Mouse (Mus musculus) macrophage (primary cell): Measurements from ENCODE around the gene Lce1l. TPM values are rescaled to one million over a fixed set of nuclear protein-coding genes. Genes with fewer than 3 reads are reported as not detected.
"Not testable (repeated sequence)": the region's sequence is repeated elsewhere in the genome, so short reads cannot be mapped to it uniquely, and the experiment has no call there.

Experiments used
- H3K27ac ChIP-seq: fragments of 350-480 bp; formaldehyde crosslinking; 2 replicates; pipeline ENCODE4 v1.9.0; 2021
- H3K36me3 ChIP-seq: fragments of 350-480 bp; formaldehyde crosslinking; 2 replicates; pipeline ENCODE4 v1.9.0; 2021; ENCODE audit errors: inconsistent target
- H3K4me3 ChIP-seq: fragments of 350-480 bp; formaldehyde crosslinking; 2 replicates; pipeline ENCODE4 v1.9.0; 2021; ENCODE audit errors: inconsistent target
- H3K79me2 ChIP-seq: fragments of 350-480 bp; formaldehyde crosslinking; 2 replicates; pipeline ENCODE4 v1.9.0; 2021; ENCODE audit errors: inconsistent target
- WGBS: methylation state at CpG from one replicate; pipeline ENCODE4 v1.1.7; 2026; ENCODE audit warnings: inconsistent platforms; ENCODE audit not compliant: missing documents; 5-methylcytosine and 5-hydroxymethylcytosine counted together
- polyA plus RNA-seq: library from polyadenylated mRNA; stranded (reverse); fragments of 250-400 nt; gene quantifications from 3 replicates; pipeline ENCODE4 v1.2.4, GENCODE M21; 2018; ENCODE audit warnings: inconsistent platforms
- total RNA-seq, 78 experiments: library from RNA; depleted of rRNA; stranded (reverse); fragments of 250-400 nt; gene quantifications; 1 replicate in 9 of 78; 2 replicates in 24 of 78; 3 replicates in 43 of 78; 4 replicates in 2 of 78; pipeline ENCODE4 v1.2.4; 2018; ENCODE audit warnings: inconsistent platforms in 56 of 78

The Lce1l gene
- not detected for total RNA-seq (2018; cell fraction: chromatin; rRNA removed)
- not detected for total RNA-seq (2018; cell fraction: cytosol; rRNA removed)
- total RNA-seq (2018; cell fraction: nucleus; rRNA removed) = not detected
- not detected in 3 replicates for polyA plus RNA-seq

- H3K36me3 ChIP-seq = no peaks in the 10 kb centered on the region
- H3K79me2 ChIP-seq = no peaks in the 10 kb centered on the region
- WGBS = 86% methylated on average over 3 of the region's 3 CpGs
- H3K4me3 ChIP-seq = no peak within 1 kb of the TSS
- no peak within 1 kb of the TSS for H3K27ac ChIP-seq
Observed at GRCm38 (mm10) chr3:92851186-92851585, at the start of gene Lce1l. Gene Lce1l (minus strand): TSS chr3:92851286.

GRCm38 (mm10) chr3:92894489-92894888 lies 43.4 kb upstream of the Lce1l start:
- WGBS = 69% methylated on average over 1 of the region's 1 CpGs
- H3K27ac ChIP-seq = no peak overlapping the region
- no peak overlapping the region for H3K4me3 ChIP-seq
- H3K36me3 ChIP-seq = no peaks in the 10 kb centered on the region
- no peaks in the 10 kb centered on the region for H3K79me2 ChIP-seq

- Histone ChIP-seq H3K27ac (no peak overlapping the region), H3K4me3 (no peak overlapping the region), H3K79me2 (no peaks in the 10 kb centered on the region), H3K36me3 (no peaks in the 10 kb centered on the region)
- 68% methylated on average over 3 of the region's 3 CpGs for WGBS
Observed at GRCm38 (mm10) chr3:92894063-92894462, 43.0 kb upstream of the Lce1l start.

- H3K4me3 ChIP-seq = no peak overlapping the region
- H3K27ac ChIP-seq = no peak overlapping the region
- H3K79me2 ChIP-seq = no peaks in the 10 kb centered on the region
- 83% methylated on average over 3 of the region's 3 CpGs for WGBS
- no peaks in the 10 kb centered on the region for H3K36me3 ChIP-seq
Observed at GRCm38 (mm10) chr3:92874180-92874579, 23.1 kb upstream of the Lce1l start.

GRCm38 (mm10) chr3:92870116-92870515 lies 19.0 kb upstream of the Lce1l start, which contains the start of gene 2310050C09Rik:
Gene 2310050C09Rik (minus strand): TSS chr3:92870216.
- H3K36me3 ChIP-seq = no peaks in the 10 kb centered on the region
- 79% methylated on average over 4 of the region's 4 CpGs for WGBS
- no peak within 1 kb of the TSS for H3K4me3 ChIP-seq
- H3K27ac ChIP-seq = no peak within 1 kb of the TSS
- H3K79me2 ChIP-seq = no peaks in the 10 kb centered on the region

- WGBS = 35% methylated on average over 1 of the region's 1 CpGs
- H3K36me3 ChIP-seq = no peaks in the 10 kb centered on the region
- H3K27ac ChIP-seq = no peak within 1 kb of the TSS
- no peak within 1 kb of the TSS for H3K4me3 ChIP-seq
- H3K79me2 ChIP-seq = no peaks in the 10 kb centered on the region
Observed at GRCm38 (mm10) chr3:92827108-92827507, 24.0 kb downstream of the Lce1l start, which contains the start of gene Kprp. Gene Kprp (minus strand): TSS chr3:92827247.

- Histone ChIP-seq H3K36me3 (no peaks in the 10 kb centered on the region), H3K27ac (no peak overlapping the region), H3K4me3 (no peak overlapping the region), H3K79me2 (no peaks in the 10 kb centered on the region)
- WGBS = 6% methylated on average over 1 of the region's 1 CpGs
Observed at GRCm38 (mm10) chr3:92825808-92826207, 25.3 kb downstream of the Lce1l start.

- H3K79me2 ChIP-seq, H3K27ac ChIP-seq, H3K4me3 ChIP-seq, H3K36me3 ChIP-seq: not testable (repeated sequence)
- WGBS = 88% methylated on average over 2 of the region's 2 CpGs
Observed at GRCm38 (mm10) chr3:92816036-92816435, 35.0 kb downstream of the Lce1l start.

- no peak overlapping the region for H3K27ac ChIP-seq
- WGBS = 82% methylated on average over 3 of the region's 3 CpGs
Observed at GRCm38 (mm10) chr3:92815581-92815980, 35.5 kb downstream of the Lce1l start.

GRCm38 (mm10) chr3:92807791-92808190 lies 43.3 kb downstream of the Lce1l start, which contains the start of gene Lce1k:
Gene Lce1k (minus strand): TSS chr3:92807891.
- Histone ChIP-seq H3K36me3 (no peaks in the 10 kb centered on the region), H3K27ac (no peak within 1 kb of the TSS), H3K79me2 (no peaks in the 10 kb centered on the region), H3K4me3 (no peak within 1 kb of the TSS)

More at GRCm38 (mm10) chr3:92815581-92815980, 35.5 kb downstream of the Lce1l start:
- Histone ChIP-seq H3K4me3 (no peak overlapping the region), H3K36me3 (no peaks in the 10 kb centered on the region), H3K79me2 (no peaks in the 10 kb centered on the region)

Other genes starting within 250 kb of the Lce1l start
- not detected in 3 replicates for gene 2210017I01Rik, start 243.8 kb downstream of the Lce1l start, polyA plus RNA-seq
- gene Lce6a, start 229.6 kb downstream of the Lce1l start, polyA plus RNA-seq = not detected in 3 replicates
- not detected in 3 replicates for gene Lce1a1, start 203.0 kb downstream of the Lce1l start, polyA plus RNA-seq
- not detected in 3 replicates for gene Lce1b, start 194.4 kb downstream of the Lce1l start, polyA plus RNA-seq
- gene Lce1a2, start 181.0 kb downstream of the Lce1l start, polyA plus RNA-seq = not detected in 3 replicates
- not detected in 3 replicates for gene Lce1c, start 172.0 kb downstream of the Lce1l start, polyA plus RNA-seq
- not detected in 3 replicates for gene Lce1d, start 164.1 kb downstream of the Lce1l start, polyA plus RNA-seq
- gene Lce1e, start 142.2 kb downstream of the Lce1l start, polyA plus RNA-seq = not detected in 3 replicates
- not detected in 3 replicates for gene Lce1f, start 130.9 kb downstream of the Lce1l start, polyA plus RNA-seq
- not detected in 3 replicates for gene Gm38119, start 112.2 kb downstream of the Lce1l start, polyA plus RNA-seq
- not detected in 3 replicates for gene Lce1g, start 98.9 kb downstream of the Lce1l start, polyA plus RNA-seq
- not detected in 3 replicates for gene Lce1h, start 86.2 kb downstream of the Lce1l start, polyA plus RNA-seq
- not detected in 3 replicates for gene Lce1i, start 72.4 kb downstream of the Lce1l start, polyA plus RNA-seq
- not detected in 3 replicates for gene Lce1j, start 60.8 kb downstream of the Lce1l start, polyA plus RNA-seq
- gene Lce1k, start 43.4 kb downstream of the Lce1l start, polyA plus RNA-seq = not detected in 3 replicates
- gene Kprp, start 24.0 kb downstream of the Lce1l start, polyA plus RNA-seq = not detected in 3 replicates
- not detected in 3 replicates for gene 2310050C09Rik, start 18.9 kb upstream of the Lce1l start, polyA plus RNA-seq
- not detected in 3 replicates for gene Lce3a, start 74.9 kb upstream of the Lce1l start, polyA plus RNA-seq
- gene Lce3b, start 81.7 kb upstream of the Lce1l start, polyA plus RNA-seq = not detected in 3 replicates
- gene Lce3c, start 93.2 kb upstream of the Lce1l start, polyA plus RNA-seq = not detected in 3 replicates
- gene Lce3d, start 106.1 kb upstream of the Lce1l start, polyA plus RNA-seq = not detected in 3 replicates
- not detected in 3 replicates for gene Lce3e, start 115.8 kb upstream of the Lce1l start, polyA plus RNA-seq
- not detected in 3 replicates for gene Lce3f, start 140.9 kb upstream of the Lce1l start, polyA plus RNA-seq
- gene Crct1, start 164.4 kb upstream of the Lce1l start, polyA plus RNA-seq = not detected in 3 replicates
- gene Lce1m, start 167.8 kb upstream of the Lce1l start, polyA plus RNA-seq = not detected in 3 replicates
- not detected in 3 replicates for gene Gm4858, start 217.5 kb upstream of the Lce1l start, polyA plus RNA-seq